In the genomic region with DNA sequence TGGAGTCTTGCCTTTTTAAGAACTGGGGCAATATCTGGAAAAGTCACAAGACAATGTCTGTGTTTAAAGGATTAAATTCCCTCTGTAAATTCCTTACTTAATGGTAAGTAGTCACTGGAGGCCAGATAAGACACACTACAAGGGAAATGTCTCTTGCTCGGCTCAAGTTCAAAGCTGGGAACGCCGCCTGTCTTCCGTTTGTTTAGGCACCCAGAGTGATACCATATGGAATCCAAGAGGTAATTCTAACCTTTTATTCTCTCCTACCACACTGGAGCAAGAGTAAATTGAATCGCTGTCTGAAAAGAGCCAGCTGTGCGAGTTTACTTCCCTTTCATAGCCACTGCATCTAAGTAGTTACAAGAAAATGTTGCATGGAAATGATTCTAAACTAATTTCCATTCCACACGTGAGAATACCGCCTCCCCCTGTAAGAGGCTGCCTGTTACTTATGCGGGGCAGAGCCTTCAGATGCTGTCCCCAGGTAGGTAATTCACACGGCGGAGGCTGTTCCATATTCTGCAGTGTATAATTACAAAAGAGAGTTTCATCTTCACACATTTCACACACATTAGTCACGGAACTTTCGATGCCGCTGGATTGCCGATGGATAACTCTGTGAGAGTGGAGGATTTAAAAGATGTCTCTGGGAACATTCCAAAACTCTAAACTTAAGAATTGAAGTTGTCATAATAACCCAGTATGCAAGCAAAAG, we compare ENCODE assay signal across 14 mouse cellular contexts.
DNase-seq lines count a peak whose midpoint lies in the region; ATAC-seq and TF ChIP-seq lines count a peak whose summit lies in the region.
"Had no signal": no experiment of that assay in that cellular context is flagged by ENCODE, and none has a peak within 500 bp of the region (broad histone marks: within the 10 kb centered on the region; RNA-seq: fewer than 3 reads in every experiment).

No protein-coding gene starts in this region.

- intact Hi-C loops in heart, adult 2 months (cut with DNase I) = no loop called here

- H3K36me3 ChIP-seq in heart, embryonic 13.5 days = no peaks in the 10 kb centered on the region
- no peaks in the 10 kb centered on the region for H3K36me3 ChIP-seq in heart, adult 2 months (ENCODE audit: control insufficient read depth, insufficient read depth, low read length)
- no peaks in the 10 kb centered on the region for H3K36me3 ChIP-seq in lung, embryonic 14.5 days (ENCODE audit: insufficient read depth)
- no peaks in the 10 kb centered on the region for H3K36me3 ChIP-seq in embryonic facial prominence, embryonic 10.5 days (replicated peaks)
- no peaks in the 10 kb centered on the region for H3K36me3 ChIP-seq in midbrain, embryonic 15.5 days (replicated peaks)
- H3K36me3 ChIP-seq: G1E had no signal

- no peak for TF ChIP-seq CTCF in heart, adult 2 months (IDR thresholded peaks at IDR 0.05)
- TF ChIP-seq CTCF in lung, embryonic 14.5 days (IDR thresholded peaks at IDR 0.05; ENCODE audit: low read depth) = no peak

- H3K4me3 ChIP-seq in heart, embryonic 13.5 days = no peak overlapping the region
- H3K4me3 ChIP-seq in heart, adult 2 months = no peak overlapping the region
- no peak overlapping the region for H3K4me3 ChIP-seq in lung, embryonic 14.5 days (ENCODE audit: low read depth, low read length)
- H3K4me3 ChIP-seq in embryonic facial prominence, embryonic 10.5 days = no peak overlapping the region
- H3K4me3 ChIP-seq in midbrain, embryonic 15.5 days = no peak overlapping the region

- TF ChIP-seq POLR2A in heart, adult 2 months (IDR thresholded peaks at IDR 0.05; ENCODE audit: insufficient read depth, low read depth, low read length) = no peak

- H3K4me1 ChIP-seq in heart, embryonic 13.5 days = peaks cover 22% of the 10 kb centered on the region
- no peaks in the 10 kb centered on the region for H3K4me1 ChIP-seq in heart, adult 2 months (ENCODE audit: control insufficient read depth, insufficient read depth, low read length)
- H3K4me1 ChIP-seq in lung, embryonic 14.5 days (ENCODE audit: insufficient read depth) = no peaks in the 10 kb centered on the region; the same call in 1 of the 2 replicates
- peaks cover 38% of the 10 kb centered on the region for H3K4me1 ChIP-seq in embryonic facial prominence, embryonic 10.5 days
- peaks cover 27% of the 10 kb centered on the region for H3K4me1 ChIP-seq in midbrain, embryonic 15.5 days

- H3K9ac ChIP-seq in heart, embryonic 13.5 days = no peak overlapping the region
- no peak overlapping the region for H3K9ac ChIP-seq in heart, adult 2 months (ENCODE audit: low read depth, low read length)
- no peak overlapping the region for H3K9ac ChIP-seq in lung, embryonic 14.5 days
- no peak overlapping the region for H3K9ac ChIP-seq in midbrain, embryonic 15.5 days
- H3K9ac ChIP-seq: forebrain, postnatal 0 days had no signal

- H3K27ac ChIP-seq in heart, embryonic 13.5 days (replicated peaks) = no peak overlapping the region
- no peak overlapping the region for H3K27ac ChIP-seq in heart, adult 2 months
- H3K27ac ChIP-seq in lung, embryonic 14.5 days (ENCODE audit: low read depth) = no peak overlapping the region
- no peak overlapping the region for H3K27ac ChIP-seq in embryonic facial prominence, embryonic 10.5 days (replicated peaks)
- 0 out of 2 replicates have a peak overlapping the region, but pooled peaks have one; percentile 34 for H3K27ac ChIP-seq in midbrain, embryonic 15.5 days

- no peaks in the 10 kb centered on the region for H3K27me3 ChIP-seq in heart, embryonic 13.5 days (replicated peaks)
- H3K27me3 ChIP-seq in heart, adult 2 months (ENCODE audit: control insufficient read depth, insufficient read depth, low read length) = no peaks in the 10 kb centered on the region
- H3K27me3 ChIP-seq in lung, embryonic 14.5 days (ENCODE audit: insufficient read depth, low read length) = no peaks in the 10 kb centered on the region
- no peaks in the 10 kb centered on the region for H3K27me3 ChIP-seq in embryonic facial prominence, embryonic 10.5 days (replicated peaks; ENCODE audit: low read depth, poor library complexity, severe bottlenecking)
- H3K27me3 ChIP-seq in midbrain, embryonic 15.5 days (replicated peaks) = no peaks in the 10 kb centered on the region

- H3K79me2 ChIP-seq in heart, adult 2 months (replicated peaks; ENCODE audit: control insufficient read depth, insufficient read depth, low read length) = no peaks in the 10 kb centered on the region

- ATAC-seq in heart, embryonic 13.5 days (ENCODE audit: extremely low read depth, insufficient number of reproducible peaks, low FRiP score, low TSS enrichment) = no peak
- peak; percentile 85 for ATAC-seq in lung, embryonic 14.5 days (ENCODE audit: insufficient read depth)
- peak; percentile 55 for ATAC-seq in midbrain, embryonic 15.5 days (replicated peaks)
- ATAC-seq: forebrain, postnatal 0 days had no signal

- DNase-seq in heart, adult 2 months = no peak
- DNase-seq in lung, embryonic 14.5 days = peak; percentile 85
- DNase-seq in lung, postnatal 36 days = no peak
- DNase-seq in embryonic facial prominence, embryonic 10.5 days (ENCODE audit: low spot score) = peak; percentile 61
- DNase-seq in spleen, adult 18-20 months = no peak
- no peak for DNase-seq in retina, embryonic 14.5 days (ENCODE audit: low spot score)
- DNase-seq: B cell, adult 2 months; cerebellum, adult 2 months; forebrain, postnatal 0 days; kidney, adult 11 months; thymus, postnatal 25 days had no signal

- no peaks in the 10 kb centered on the region for H3K9me3 ChIP-seq in heart, embryonic 13.5 days
- no peaks in the 10 kb centered on the region for H3K9me3 ChIP-seq in lung, embryonic 14.5 days (ENCODE audit: low read depth, low read length)
- H3K9me3 ChIP-seq in embryonic facial prominence, embryonic 10.5 days = no peaks in the 10 kb centered on the region
- no peaks in the 10 kb centered on the region for H3K9me3 ChIP-seq in midbrain, embryonic 15.5 days
- H3K9me3 ChIP-seq: G1E had no signal

- no peak for TF ChIP-seq EP300 in heart, adult 2 months (IDR thresholded peaks at IDR 0.05; ENCODE audit: insufficient read depth, low read depth, low read length)

- 0 out of 2 replicates have a peak overlapping the region, but pooled peaks have one; percentile 3 for H3K4me2 ChIP-seq in heart, embryonic 13.5 days
- peak overlapping the region; percentile 32 for H3K4me2 ChIP-seq in lung, embryonic 14.5 days
- H3K4me2 ChIP-seq in midbrain, embryonic 15.5 days = no peak overlapping the region

- 58% methylated on average over 15 of the region's 15 CpGs for WGBS in heart, embryonic 13.5 days
- WGBS in heart, adult 2 months = 58% methylated on average over 15 of the region's 15 CpGs
- WGBS in lung, embryonic 14.5 days = 23% methylated on average over 15 of the region's 15 CpGs
- 56% methylated on average over 15 of the region's 15 CpGs for WGBS in embryonic facial prominence, embryonic 10.5 days
- 34% methylated on average over 15 of the region's 15 CpGs for WGBS in midbrain, embryonic 15.5 days

Comparison
In these comparisons a context has a peak if more than half of its experiments do, and no peak if none do; other contexts are left out.
1. DNase-seq: peak in lung, embryonic 14.5 days (single experiment) and embryonic facial prominence, embryonic 10.5 days (single experiment); none in heart, adult 2 months (0 of 2), lung, postnatal 36 days (single experiment), spleen, adult 18-20 months (0 of 2) and retina, embryonic 14.5 days (single experiment).